Mouse (Mus musculus) G1E (cell line): ENCODE data around the gene B3gnt3. TPM values are rescaled to one million over a fixed set of nuclear protein-coding genes. Genes with fewer than 3 reads are reported as not detected.

Experiments
- ATAC-seq: 2 replicates; pipeline ENCODE4 v1.8.0; 2016; ENCODE audit warnings: mild to moderate bottlenecking; ENCODE audit not compliant: insufficient number of reproducible peaks, poor library complexity, low FRiP score, severe bottlenecking; ENCODE audit errors: extremely low read depth
- DNase-seq: peaks from one replicate; pipeline ENCODE4 v3.0.0; 2012; ENCODE audit warnings: low spot score
- H3K27me3 ChIP-seq: 2 replicates; pipeline ENCODE4 v1.6.1; 2012; ENCODE audit warnings: mild to moderate bottlenecking, low read length, inconsistent platforms; ENCODE audit not compliant: insufficient read depth
- H3K36me3 ChIP-seq: replicated peaks from 2 replicates; pipeline ENCODE3; 2012; ENCODE audit warnings: mild to moderate bottlenecking, inconsistent platforms
- H3K4me1 ChIP-seq: 2 replicates; pipeline ENCODE4 v1.6.1; 2012; ENCODE audit warnings: low read depth, low read length, inconsistent platforms, mixed read lengths; ENCODE audit not compliant: insufficient read depth
- H3K4me3 ChIP-seq: 2 replicates; pipeline ENCODE4 v1.5.1; 2012; ENCODE audit warnings: low read depth, mild to moderate bottlenecking, inconsistent platforms, low read length, moderate library complexity, mixed read lengths
- H3K9me3 ChIP-seq: replicated peaks from 2 replicates; pipeline ENCODE4 v1.6.1; 2012; ENCODE audit warnings: inconsistent platforms
- CTCF ChIP-seq: IDR thresholded peaks from 2 replicates; pipeline ENCODE4 v1.5.1; 2012; ENCODE audit warnings: low read depth, low read length, inconsistent platforms, mixed read lengths
- GATA1 ChIP-seq: IDR thresholded peaks from 2 replicates; pipeline ENCODE4 v1.6.1; 2012; ENCODE audit warnings: borderline replicate concordance, low read length, inconsistent platforms, mixed read lengths
- GATA2 ChIP-seq: IDR thresholded peaks from 2 replicates; pipeline ENCODE4 v1.6.1; 2012; ENCODE audit warnings: low read depth, low read length, inconsistent platforms, borderline replicate concordance
- POLR2AphosphoS5 ChIP-seq: IDR thresholded peaks from 2 replicates; pipeline ENCODE4 v1.6.1; 2012; ENCODE audit warnings: low read depth, low read length, inconsistent platforms; ENCODE audit not compliant: insufficient replicate concordance
- TAL1 ChIP-seq: conservative IDR thresholded peaks from 2 replicates; pipeline ENCODE4 v1.6.1; 2012; ENCODE audit warnings: low read depth, low read length, inconsistent platforms, mixed read lengths
- polyA plus RNA-seq: library from polyadenylated mRNA; stranded (reverse); fragments of >175 nt; gene quantifications from 2 replicates; pipeline ENCODE4 v1.2.3, GENCODE M21; 2012
- total RNA-seq, 2 experiments: library from RNA; stranded (forward) in 1 of 2; stranded (reverse) in 1 of 2; fragments of 200-1000 nt in 1 of 2; fragments of >200 nt in 1 of 2; fragmentation: Nextera tagmentation in 1 of 2; gene quantifications; 2 replicates each; pipeline ENCODE4 v1.2.3; 2014 to 2017

Gene B3gnt3
- total and polyA plus RNA-seq, 3 experiments: 0.05 TPM; not detected in 2

DNA sequence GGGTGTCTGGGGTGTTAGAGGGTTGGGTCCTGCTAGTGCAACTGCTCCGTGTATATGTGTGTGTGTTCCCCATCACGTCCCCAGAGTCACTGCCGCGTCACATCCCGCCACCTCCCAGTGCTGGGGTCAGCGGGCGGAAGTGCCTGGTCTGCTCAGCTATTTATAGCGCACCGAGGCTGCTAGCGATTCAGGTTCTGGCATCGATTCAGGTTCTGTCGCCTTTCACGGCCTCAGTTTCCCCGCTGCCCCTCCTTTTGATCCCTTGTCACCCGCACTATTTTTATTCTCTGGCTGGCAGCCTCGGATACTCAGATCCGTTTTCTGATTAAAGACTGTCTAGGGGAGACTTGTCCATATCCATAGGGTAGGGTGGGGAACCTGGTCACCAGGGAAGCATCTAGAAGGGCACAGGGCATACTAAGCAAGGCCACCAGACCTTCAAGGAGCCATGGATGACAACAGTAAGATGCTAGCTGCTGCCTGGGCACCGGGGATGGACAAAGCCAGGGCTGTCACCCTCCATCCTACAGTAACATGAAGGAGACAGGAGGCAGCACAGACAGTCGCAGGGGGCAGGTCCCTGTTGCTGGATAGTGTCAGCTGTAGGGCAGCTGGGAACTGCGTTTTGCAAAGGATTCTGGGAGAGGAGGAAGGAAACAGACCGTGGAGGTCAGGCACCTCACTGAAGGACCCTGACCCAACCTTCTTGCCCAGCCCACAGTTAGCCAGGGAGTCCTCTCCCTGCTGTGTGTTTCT is 33.2 kb downstream of the B3gnt3 start:
- DNase-seq: peak; percentile 53
- peaks cover 77% of the 10 kb centered on the region for H3K4me1 ChIP-seq
- no peaks in the 10 kb centered on the region for H3K9me3 ChIP-seq
- peak overlapping the region; percentile 69 for H3K4me3 ChIP-seq
- ATAC-seq: 0 out of 2 replicates have a peak, but pooled peaks have one; percentile 16
- H3K27me3 ChIP-seq: peaks cover 49% of the 10 kb centered on the region
- no peaks in the 10 kb centered on the region for H3K36me3 ChIP-seq
- no peak for TF ChIP-seq GATA1
- TF ChIP-seq CTCF: no peak
- no peak for TF ChIP-seq GATA2
- TF ChIP-seq TAL1: no peak
- TF ChIP-seq POLR2AphosphoS5: no peak

DNA sequence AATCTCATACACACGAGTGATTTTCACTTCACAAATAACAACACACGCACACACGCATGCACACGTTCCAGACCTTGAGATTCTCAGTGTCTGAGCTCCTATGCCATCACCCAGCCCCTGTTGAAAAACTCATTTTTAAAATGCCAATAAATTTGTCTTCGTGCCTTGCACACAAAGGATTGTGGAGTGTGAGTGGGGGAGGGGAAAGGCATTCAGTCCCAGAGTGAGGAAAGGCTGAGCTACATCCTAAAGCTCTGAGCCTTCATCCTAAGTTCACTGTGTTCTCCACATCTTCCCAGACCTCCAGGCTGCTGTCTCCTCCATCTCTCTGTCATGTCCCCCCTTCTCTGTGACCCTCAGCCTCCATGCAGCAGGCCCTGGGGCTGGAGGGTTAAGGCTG is 34.3 kb downstream of the B3gnt3 start:
- TF ChIP-seq CTCF (no peak), GATA1 (no peak)
- peak overlapping the region; percentile 48; the same call in 1 of the 2 replicates for H3K4me3 ChIP-seq
- no peak for ATAC-seq
- H3K4me1 ChIP-seq: peaks cover 70% of the 10 kb centered on the region
- no peak for DNase-seq
- peaks cover 4% of the 10 kb centered on the region for H3K36me3 ChIP-seq
- no peaks in the 10 kb centered on the region for H3K9me3 ChIP-seq
- peaks cover 58% of the 10 kb centered on the region for H3K27me3 ChIP-seq

DNA sequence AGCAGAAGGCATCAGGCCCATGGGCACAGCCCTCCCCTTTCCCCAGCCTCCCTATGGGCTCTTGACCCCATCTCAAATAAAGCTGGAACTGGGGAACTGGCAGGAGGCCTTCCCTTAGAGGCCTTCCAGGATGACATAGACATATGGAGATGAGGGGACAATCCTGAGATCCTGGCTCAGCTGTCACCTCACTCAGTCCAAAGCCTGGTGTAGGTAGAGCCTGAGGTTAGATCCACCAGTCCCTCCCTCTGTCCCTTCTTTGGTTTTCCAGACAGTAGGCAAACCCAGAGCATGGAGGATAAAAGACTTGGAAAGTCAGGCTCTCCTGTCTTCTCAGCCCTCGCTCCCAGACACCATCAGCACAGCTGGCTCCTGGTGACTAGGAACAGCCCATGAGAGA is 34.7 kb downstream of the B3gnt3 start:
- ATAC-seq (no peak), DNase-seq (no peak)
- Histone ChIP-seq H3K9me3 (no peaks in the 10 kb centered on the region), H3K36me3 (peaks cover 5% of the 10 kb centered on the region), H3K27me3 (peaks cover 62% of the 10 kb centered on the region), H3K4me1 (peaks cover 66% of the 10 kb centered on the region), H3K4me3 (no peak overlapping the region; the same call in 1 of the 2 replicates)
- TF ChIP-seq GATA1 (no peak), POLR2AphosphoS5 (no peak), TAL1 (no peak), GATA2 (no peak), CTCF (no peak)

DNA sequence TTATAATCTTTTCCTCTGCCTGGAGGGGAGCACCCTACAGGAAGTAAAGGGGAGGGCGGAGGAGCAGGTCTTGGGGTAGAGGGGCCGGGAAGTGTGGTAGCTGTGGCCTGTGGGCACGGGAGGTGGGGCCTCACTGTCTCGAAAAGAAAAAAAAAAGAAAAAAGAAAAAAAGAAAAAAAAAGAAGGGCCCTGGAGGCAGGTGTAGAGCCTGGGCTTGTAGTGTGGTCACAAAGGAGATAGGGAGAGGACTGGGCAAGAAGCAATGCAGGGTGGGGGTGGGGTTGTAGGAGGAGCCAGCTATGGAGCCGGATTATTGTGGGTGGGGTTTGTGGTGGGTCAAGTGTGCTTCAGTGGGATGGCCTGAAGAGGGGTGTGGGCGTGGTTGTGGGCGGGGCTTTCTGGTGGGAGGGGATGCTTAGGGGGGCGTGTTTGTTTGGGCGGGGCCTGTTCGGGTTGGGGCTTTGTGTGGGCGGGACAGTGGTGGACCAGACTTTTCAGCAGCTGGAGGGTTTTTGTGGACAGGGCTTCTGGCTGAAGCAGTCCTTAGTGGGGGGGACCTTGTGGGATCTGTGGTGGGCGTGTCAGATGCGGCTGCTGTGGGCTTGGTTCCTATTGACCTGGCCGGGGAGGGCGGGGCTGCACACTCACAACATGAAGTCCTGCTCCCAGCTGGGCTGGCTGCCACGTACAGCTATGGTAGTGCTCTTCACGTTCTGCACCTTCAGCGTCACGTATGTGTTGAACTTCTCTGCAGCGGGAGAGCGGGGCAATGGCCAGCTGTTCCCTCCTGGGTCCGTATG is 36.1 kb downstream of the B3gnt3 start:
- TF ChIP-seq CTCF (no peak), GATA1 (no peak), GATA2 (no peak), POLR2AphosphoS5 (no peak), TAL1 (no peak)
- peaks cover 5% of the 10 kb centered on the region for H3K36me3 ChIP-seq
- ATAC-seq (peak; percentile 66), DNase-seq (peak; percentile 75)
- peaks cover 56% of the 10 kb centered on the region for H3K4me1 ChIP-seq
- no peaks in the 10 kb centered on the region for H3K9me3 ChIP-seq
- H3K4me3 ChIP-seq: peak overlapping the region; percentile 70
- H3K27me3 ChIP-seq: peaks cover 59% of the 10 kb centered on the region

DNA sequence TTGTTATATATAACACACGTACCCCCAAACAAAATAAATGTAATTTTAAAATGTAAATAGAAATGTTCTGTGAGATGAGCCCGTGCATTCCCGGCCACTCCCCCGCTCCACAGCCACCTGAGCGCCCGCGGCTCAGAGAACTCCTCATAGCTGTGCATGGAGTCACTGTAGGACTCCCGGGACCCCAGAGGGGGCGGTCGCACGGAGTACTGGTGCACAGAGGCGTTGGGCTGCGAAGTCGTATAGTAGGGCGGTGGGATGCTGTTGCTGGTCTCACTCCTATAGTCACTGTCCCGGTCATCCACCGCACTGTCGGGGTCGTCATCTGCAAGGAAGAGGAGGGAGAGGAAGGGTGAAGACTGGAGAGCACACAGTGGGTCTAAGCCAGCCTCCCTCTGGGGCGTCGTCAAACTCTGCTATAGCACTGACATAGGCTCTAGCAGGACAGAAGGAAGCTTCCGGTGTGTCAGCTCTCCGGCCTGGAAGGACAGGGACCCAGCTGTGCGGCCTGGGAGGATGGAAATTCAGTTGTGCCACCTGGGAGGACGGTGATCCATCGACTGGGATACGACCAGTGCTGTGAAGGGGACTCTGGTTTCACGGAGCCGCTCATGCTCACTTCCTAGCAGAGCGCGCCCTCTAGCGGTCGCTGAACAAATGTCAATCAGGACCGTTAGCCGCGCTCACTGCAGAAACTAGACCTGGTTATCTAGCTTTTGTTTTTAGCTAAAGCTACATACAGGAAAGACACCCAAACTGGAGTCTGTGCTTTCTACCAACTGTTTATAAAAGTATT is 41.1 kb downstream of the B3gnt3 start:
- peak; percentile 70 for DNase-seq
- H3K9me3 ChIP-seq: no peaks in the 10 kb centered on the region
- H3K4me1 ChIP-seq: peaks cover 27% of the 10 kb centered on the region
- H3K27me3 ChIP-seq: peaks cover 55% of the 10 kb centered on the region
- no peak for TF ChIP-seq TAL1
- peak; percentile 73 for TF ChIP-seq CTCF
- peaks cover 5% of the 10 kb centered on the region for H3K36me3 ChIP-seq
- no peak for ATAC-seq
- H3K4me3 ChIP-seq: no peak overlapping the region; the same call in 1 of the 2 replicates

DNA sequence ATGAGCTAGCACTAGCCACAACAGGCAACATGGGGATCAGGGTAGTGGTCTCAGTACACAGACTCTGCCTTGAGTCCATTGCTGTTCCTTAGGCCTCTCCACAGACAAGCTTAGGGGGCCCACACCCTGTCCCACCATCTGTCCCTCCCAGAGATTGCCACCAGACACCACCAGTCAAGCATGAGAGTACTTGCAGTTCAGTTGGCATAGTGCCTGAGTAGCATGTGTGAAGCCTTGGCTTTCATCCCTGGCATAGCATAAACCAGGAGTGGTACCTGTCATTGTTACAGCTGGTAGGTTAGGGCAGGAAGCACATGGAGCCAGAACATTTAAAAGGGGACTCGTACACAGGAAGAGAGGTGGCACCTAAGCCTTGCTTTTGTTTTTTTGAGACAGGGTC is 41.8 kb downstream of the B3gnt3 start:
- Histone ChIP-seq H3K4me1 (peaks cover 25% of the 10 kb centered on the region), H3K27me3 (peaks cover 60% of the 10 kb centered on the region)
- ATAC-seq: no peak

More for the DNA sequence above, 41.8 kb downstream of the B3gnt3 start:
- H3K9me3 ChIP-seq: no peaks in the 10 kb centered on the region
- H3K4me3 ChIP-seq: no peak overlapping the region
- TF ChIP-seq TAL1 (no peak), GATA2 (no peak), GATA1 (no peak), POLR2AphosphoS5 (no peak), CTCF (no peak)
- peaks cover 5% of the 10 kb centered on the region for H3K36me3 ChIP-seq
- no peak for DNase-seq
